Mouse (Mus musculus): ENCODE data around the gene Ppm1d.

GRCm38 (mm10) chr11:85334778-85335177 lies 23.7 kb downstream of the Ppm1d start:
- TF ChIP-seq CTCF (IDR thresholded peaks at IDR 0.05; ENCODE audit: control insufficient read depth, insufficient read depth, insufficient read length) (peak; percentile 54), FOSL1 (IDR thresholded peaks at IDR 0.05; ENCODE audit: insufficient read depth, low read length, poor library complexity, severe bottlenecking) (no peak), MYOD1 (IDR thresholded peaks at IDR 0.05; ENCODE audit: control insufficient read depth, insufficient read length, low read depth) (no peak), MYOG (IDR thresholded peaks at IDR 0.05; ENCODE audit: control insufficient read depth, extremely low read depth, insufficient read length) (no peak), CEBPB (IDR thresholded peaks at IDR 0.05; ENCODE audit: low read depth) (no peak), MAX (IDR thresholded peaks at IDR 0.05) (no peak), USF1 (IDR thresholded peaks at IDR 0.05; ENCODE audit: low read depth) (no peak)
